Mouse (Mus musculus) embryonic fibroblast, embryonic 13.5 days (primary cell): ENCODE results near the gene Dapl1.

Experiments
- CTCF ChIP-seq: IDR thresholded peaks from 2 replicates; pipeline ENCODE4 v1.5.1; 2011; ENCODE audit warnings: mild to moderate bottlenecking, control low read depth, low read length, moderate library complexity, borderline replicate concordance; ENCODE audit not compliant: insufficient read depth
- POLR2A ChIP-seq: IDR thresholded peaks from 2 replicates; pipeline ENCODE4 v1.6.1; 2011; ENCODE audit warnings: low read depth, mild to moderate bottlenecking, control low read depth, low read length, moderate library complexity

GRCm38 (mm10) chr2:59486196-59486845 lies 1.9 kb downstream of the Dapl1 start:
- no peak for TF ChIP-seq CTCF
- no peak for TF ChIP-seq POLR2A
